Mouse (Mus musculus): ENCODE results near the gene Endog. TPM values are rescaled to one million over a fixed set of nuclear protein-coding genes. Genes with fewer than 3 reads are reported as not detected.
A peak's percentile ranks its signal among the peaks of the same experiment; 100 is the strongest.
"Not testable (repeated sequence)": the region's sequence is repeated elsewhere in the genome, so short reads cannot be mapped to it uniquely, and the experiment has no call there.

Endog gene
- polyA plus RNA-seq, 1 experiment: 8.6 TPM

- H3K27ac ChIP-seq (ENCODE audit: control insufficient read depth, insufficient read depth, low read depth, low read length, poor library complexity): peak overlapping the region; percentile 46
- no peaks in the 10 kb centered on the region; the same call in 1 of the 2 replicates for H3K4me1 ChIP-seq (ENCODE audit: control insufficient read depth, insufficient read depth, low read length)
- 36% methylated on average over 16 of the region's 16 CpGs for WGBS
- no peak for TF ChIP-seq CTCF (IDR thresholded peaks at IDR 0.05; ENCODE audit: control insufficient read depth, insufficient read depth, low read length)
- TF ChIP-seq POLR2A (IDR thresholded peaks at IDR 0.05; ENCODE audit: borderline replicate concordance, control insufficient read depth, low read depth, low read length): no peak
- H3K4me3 ChIP-seq (replicated peaks; ENCODE audit: control insufficient read depth, low read depth, low read length): peak overlapping the region; percentile 64
Measured at GRCm38 (mm10) chr2:30132801-30133612, 38.3 kb upstream of the Endog start.

GRCm38 (mm10) chr2:30133613-30134377 lies 37.5 kb upstream of the Endog start, which contains the start of gene Tbc1d13:
Gene Tbc1d13 (plus strand): TSS chr2:30133746.
- peak within 1 kb of the TSS; percentile 90 for H3K4me3 ChIP-seq (replicated peaks; ENCODE audit: control insufficient read depth, low read depth, low read length)
- no peaks in the 10 kb centered on the region; the same call in 1 of the 2 replicates for H3K4me1 ChIP-seq (ENCODE audit: control insufficient read depth, insufficient read depth, low read length)
- TF ChIP-seq CTCF (IDR thresholded peaks at IDR 0.05; ENCODE audit: control insufficient read depth, insufficient read depth, low read length) (no peak), POLR2A (IDR thresholded peaks at IDR 0.05; ENCODE audit: borderline replicate concordance, control insufficient read depth, low read depth, low read length) (peak; percentile 90)
- under 1% methylated on average over 46 of the region's 46 CpGs for WGBS
- peak within 1 kb of the TSS; percentile 68 for H3K27ac ChIP-seq (ENCODE audit: control insufficient read depth, insufficient read depth, low read depth, low read length, poor library complexity)

- no peaks in the 10 kb centered on the region; the same call in 1 of the 2 replicates for H3K4me1 ChIP-seq (ENCODE audit: control insufficient read depth, insufficient read depth, low read length)
- peak overlapping the region; percentile 90 for H3K4me3 ChIP-seq (replicated peaks; ENCODE audit: control insufficient read depth, low read depth, low read length)
- TF ChIP-seq POLR2A (IDR thresholded peaks at IDR 0.05; ENCODE audit: borderline replicate concordance, control insufficient read depth, low read depth, low read length) (no peak), CTCF (IDR thresholded peaks at IDR 0.05; ENCODE audit: control insufficient read depth, insufficient read depth, low read length) (no peak)
- 2% methylated on average over 6 of the region's 6 CpGs for WGBS
- peak overlapping the region; percentile 68; the same call in 1 of the 2 replicates for H3K27ac ChIP-seq (ENCODE audit: control insufficient read depth, insufficient read depth, low read depth, low read length, poor library complexity)
Measured at GRCm38 (mm10) chr2:30134378-30134711, 36.9 kb upstream of the Endog start.

GRCm38 (mm10) chr2:30134928-30135620 lies 36.2 kb upstream of the Endog start:
- 20% methylated on average over 10 of the region's 10 CpGs for WGBS
- Histone ChIP-seq H3K4me3 (replicated peaks; ENCODE audit: control insufficient read depth, low read depth, low read length) (peak overlapping the region; percentile 11), H3K27ac (ENCODE audit: control insufficient read depth, insufficient read depth, low read depth, low read length, poor library complexity) (peak overlapping the region; percentile 63), H3K4me1 (ENCODE audit: control insufficient read depth, insufficient read depth, low read length) (no peaks in the 10 kb centered on the region; the same call in 1 of the 2 replicates)
- TF ChIP-seq POLR2A (IDR thresholded peaks at IDR 0.05; ENCODE audit: borderline replicate concordance, control insufficient read depth, low read depth, low read length) (no peak), CTCF (IDR thresholded peaks at IDR 0.05; ENCODE audit: control insufficient read depth, insufficient read depth, low read length) (no peak)

- TF ChIP-seq CTCF (IDR thresholded peaks at IDR 0.05; ENCODE audit: control insufficient read depth, insufficient read depth, low read length) (no peak), POLR2A (IDR thresholded peaks at IDR 0.05; ENCODE audit: borderline replicate concordance, control insufficient read depth, low read depth, low read length) (no peak)
- no peaks in the 10 kb centered on the region; the same call in 1 of the 2 replicates for H3K4me1 ChIP-seq (ENCODE audit: control insufficient read depth, insufficient read depth, low read length)
- H3K27ac ChIP-seq (ENCODE audit: control insufficient read depth, insufficient read depth, low read depth, low read length, poor library complexity): no peak overlapping the region
- WGBS: 78% methylated on average over 10 of the region's 10 CpGs
- no peak overlapping the region for H3K4me3 ChIP-seq (replicated peaks; ENCODE audit: control insufficient read depth, low read depth, low read length)
Measured at GRCm38 (mm10) chr2:30136458-30136857, 34.8 kb upstream of the Endog start.

- not testable (repeated sequence) for H3K4me3 ChIP-seq (replicated peaks; ENCODE audit: control insufficient read depth, low read depth, low read length); H3K27ac ChIP-seq (ENCODE audit: control insufficient read depth, insufficient read depth, low read depth, low read length, poor library complexity); H3K4me1 ChIP-seq (ENCODE audit: control insufficient read depth, insufficient read depth, low read length)
- WGBS: 91% methylated on average over 4 of the region's 4 CpGs
Measured at GRCm38 (mm10) chr2:30140021-30140420, 31.3 kb upstream of the Endog start.

GRCm38 (mm10) chr2:30144436-30144835 lies 26.9 kb upstream of the Endog start:
- Histone ChIP-seq H3K4me3 (replicated peaks; ENCODE audit: control insufficient read depth, low read depth, low read length) (no peak overlapping the region), H3K4me1 (ENCODE audit: control insufficient read depth, insufficient read depth, low read length) (no peaks in the 10 kb centered on the region), H3K27ac (ENCODE audit: control insufficient read depth, insufficient read depth, low read depth, low read length, poor library complexity) (no peak overlapping the region)
- 96% methylated on average over 4 of the region's 4 CpGs for WGBS
- TF ChIP-seq CTCF (IDR thresholded peaks at IDR 0.05; ENCODE audit: control insufficient read depth, insufficient read depth, low read length) (no peak), POLR2A (IDR thresholded peaks at IDR 0.05; ENCODE audit: borderline replicate concordance, control insufficient read depth, low read depth, low read length) (no peak)

- TF ChIP-seq CTCF (IDR thresholded peaks at IDR 0.05; ENCODE audit: control insufficient read depth, insufficient read depth, low read length) (no peak), POLR2A (IDR thresholded peaks at IDR 0.05; ENCODE audit: borderline replicate concordance, control insufficient read depth, low read depth, low read length) (no peak)
Measured at GRCm38 (mm10) chr2:30147466-30147865, 23.8 kb upstream of the Endog start.

More at GRCm38 (mm10) chr2:30147466-30147865, 23.8 kb upstream of the Endog start:
- Histone ChIP-seq H3K4me1 (ENCODE audit: control insufficient read depth, insufficient read depth, low read length) (no peaks in the 10 kb centered on the region), H3K4me3 (replicated peaks; ENCODE audit: control insufficient read depth, low read depth, low read length) (no peak overlapping the region), H3K27ac (ENCODE audit: control insufficient read depth, insufficient read depth, low read depth, low read length, poor library complexity) (no peak overlapping the region)
- 82% methylated on average over 4 of the region's 4 CpGs for WGBS
